Mouse (Mus musculus): ENCODE data around the gene Immp1l. TPM values are rescaled to one million over a fixed set of nuclear protein-coding genes. Genes with fewer than 3 reads are reported as not detected.
A peak's percentile ranks its signal among the peaks of the same experiment; 100 is the strongest.

The Immp1l gene
- polyA plus RNA-seq, 1 experiment from 2014 or later, result 114 TPM

- H3K27ac ChIP-seq (ENCODE audit: low read depth, low read length), result no peak overlapping the region
- 34% methylated on average over 2 of the region's 2 CpGs for WGBS
- no peaks in the 10 kb centered on the region for H3K27me3 ChIP-seq (ENCODE audit: control insufficient read depth, insufficient read depth, low read length)
- no peak overlapping the region for H3K9ac ChIP-seq (replicated peaks; ENCODE audit: low read depth, low read length)
- H3K4me3 ChIP-seq (ENCODE audit: low read depth, low read length), result no peak overlapping the region
- no peak overlapping the region for H3K4me2 ChIP-seq (ENCODE audit: low read depth, low read length)
- no peak for ATAC-seq (ENCODE audit: low read depth)
- H3K36me3 ChIP-seq (ENCODE audit: control insufficient read depth, insufficient read depth, low read length), result no peaks in the 10 kb centered on the region
- no peaks in the 10 kb centered on the region for H3K9me3 ChIP-seq (ENCODE audit: control insufficient read depth, low read length)
- no peaks in the 10 kb centered on the region for H3K4me1 ChIP-seq (ENCODE audit: control insufficient read depth, insufficient read depth, low read length)
These were observed 83.6 kb downstream of the Immp1l start for GRCm38 (mm10) chr2:105987999-105988398.

GRCm38 (mm10) chr2:106002835-106003739 lies 98.6 kb downstream of the Immp1l start, which contains the start of gene Dnajc24:
Gene Dnajc24, minus strand, starts transcription at chr2:106003549.
- Histone ChIP-seq H3K27ac (ENCODE audit: low read depth, low read length) (peak within 1 kb of the TSS; percentile 61; the same call in 1 of the 2 replicates), H3K4me3 (ENCODE audit: low read depth, low read length) (peak within 1 kb of the TSS; percentile 58), H3K4me1 (ENCODE audit: control insufficient read depth, insufficient read depth, low read length) (no peaks in the 10 kb centered on the region; the same call in 1 of the 2 replicates), H3K27me3 (ENCODE audit: control insufficient read depth, insufficient read depth, low read length) (no peaks in the 10 kb centered on the region), H3K9me3 (ENCODE audit: control insufficient read depth, low read length) (no peaks in the 10 kb centered on the region), H3K9ac (replicated peaks; ENCODE audit: low read depth, low read length) (peak within 1 kb of the TSS; percentile 64), H3K36me3 (ENCODE audit: control insufficient read depth, insufficient read depth, low read length) (no peaks in the 10 kb centered on the region), H3K4me2 (ENCODE audit: low read depth, low read length) (peak within 1 kb of the TSS; percentile 56)
- WGBS, result 2% methylated on average over 44 of the region's 44 CpGs
- peak; percentile 98 for ATAC-seq (ENCODE audit: low read depth)

GRCm38 (mm10) chr2:106008415-106008814 lies 104.0 kb downstream of the Immp1l start:
- WGBS, result 82% methylated on average over 2 of the region's 2 CpGs
- Histone ChIP-seq H3K36me3 (ENCODE audit: control insufficient read depth, insufficient read depth, low read length) (no peaks in the 10 kb centered on the region), H3K4me3 (ENCODE audit: low read depth, low read length) (no peak overlapping the region), H3K9me3 (ENCODE audit: control insufficient read depth, low read length) (no peaks in the 10 kb centered on the region), H3K27me3 (ENCODE audit: control insufficient read depth, insufficient read depth, low read length) (no peaks in the 10 kb centered on the region), H3K4me1 (ENCODE audit: control insufficient read depth, insufficient read depth, low read length) (no peaks in the 10 kb centered on the region), H3K4me2 (ENCODE audit: low read depth, low read length) (no peak overlapping the region), H3K27ac (ENCODE audit: low read depth, low read length) (no peak overlapping the region), H3K9ac (replicated peaks; ENCODE audit: low read depth, low read length) (no peak overlapping the region)
- no peak for ATAC-seq (ENCODE audit: low read depth)

Small RNAs within 50 kb of the gene (microRNA-seq; reads per million reads assigned to microRNA genes)
- not detected for gene Gm22002

Other genes starting within 250 kb of the Immp1l start
- 13.3 and 13.5 TPM in 2 replicates for gene Pax6, start 235.7 kb upstream of the Immp1l start, polyA plus RNA-seq (2014; fragmentation: Nextera tagmentation; extraction: Ambion mirVana)
- gene Elp4, start 74 bp upstream of the Immp1l start, polyA plus RNA-seq (2014; fragmentation: Nextera tagmentation; extraction: Ambion mirVana), result 38.0 and 45.8 TPM in 2 replicates
- 27.3 and 30.6 TPM in 2 replicates for gene Dnajc24, start 98.9 kb downstream of the Immp1l start, polyA plus RNA-seq (2014; fragmentation: Nextera tagmentation; extraction: Ambion mirVana)